Mouse (Mus musculus) MEL (cell line): ENCODE data around the gene Alkbh7. TPM values are rescaled to one million over a fixed set of nuclear protein-coding genes. Genes with fewer than 3 reads are reported as not detected.

Experiments used
- DNase-seq: peaks from one replicate; pipeline ENCODE4 v3.0.0; 2011; ENCODE audit warnings: low read depth, low spot score
- H3K27ac ChIP-seq: 2 replicates; pipeline ENCODE4 v1.5.1; 2012; ENCODE audit warnings: low read depth, mild to moderate bottlenecking, control low read depth, low read length, moderate library complexity; ENCODE audit not compliant: control insufficient read depth
- H3K27me3 ChIP-seq, 2 experiments: fragments of 150-350 bp in 1 of 2; sonication (generic) in 1 of 2; 2 replicates each; pipeline ENCODE4 v1.6.1; 2012; ENCODE audit warnings: low read length in 2 of 2, mild to moderate bottlenecking in 2 of 2, improper control_type of control experiment in 1 of 2, moderate library complexity in 1 of 2; ENCODE audit not compliant: insufficient read depth in 2 of 2, control insufficient read depth in 1 of 2
- H3K36me3 ChIP-seq, 2 experiments: 2 replicates each; pipeline ENCODE4 v1.6.1; 2012 to 2014; ENCODE audit warnings: low read length in 2 of 2, improper control_type of control experiment in 1 of 2, inconsistent platforms in 1 of 2, mild to moderate bottlenecking in 1 of 2; ENCODE audit not compliant: insufficient read depth in 2 of 2, control insufficient read depth in 1 of 2
- H3K4me1 ChIP-seq, 2 experiments: fragments of 150-350 bp in 1 of 2; sonication (generic) in 1 of 2; 2 replicates each; pipeline ENCODE4 v1.6.1; 2012; ENCODE audit warnings: low read length in 2 of 2, improper control_type of control experiment in 1 of 2, mild to moderate bottlenecking in 1 of 2; ENCODE audit not compliant: insufficient read depth in 2 of 2, control insufficient read depth in 1 of 2
- H3K4me3 ChIP-seq, 2 experiments: fragments of 150-350 bp in 1 of 2; sonication (generic) in 1 of 2; 2 replicates each; pipeline ENCODE4 v1.5.1; 2012; ENCODE audit warnings: low read depth in 2 of 2, low read length in 2 of 2, mild to moderate bottlenecking in 2 of 2, moderate library complexity in 2 of 2, control low read depth in 1 of 2, improper control_type of control experiment in 1 of 2; ENCODE audit not compliant: control insufficient read depth in 1 of 2, insufficient read depth in 1 of 2
- H3K79me2 ChIP-seq: 2 replicates; pipeline ENCODE4 v1.6.1; 2012; ENCODE audit warnings: mild to moderate bottlenecking, low read length, moderate library complexity; ENCODE audit not compliant: control insufficient read depth, poor library complexity, insufficient read depth
- H3K9ac ChIP-seq: 2 replicates; pipeline ENCODE4 v1.6.1; 2012; ENCODE audit warnings: low read depth, mild to moderate bottlenecking, control low read depth, low read length, moderate library complexity; ENCODE audit not compliant: control insufficient read depth, poor library complexity, severe bottlenecking
- H3K9me3 ChIP-seq: fragments of 150-350 bp; sonication (generic); replicated peaks from 2 replicates; pipeline ENCODE4 v1.6.1; 2012; ENCODE audit warnings: mild to moderate bottlenecking, low read length, improper control_type of control experiment, moderate library complexity; ENCODE audit not compliant: insufficient read depth
- CHD2 ChIP-seq: IDR thresholded peaks from 2 replicates; pipeline ENCODE4 v1.6.1; 2011; ENCODE audit warnings: low read length, improper control_type of control experiment
- CTCF ChIP-seq, 3 experiments: IDR thresholded peaks in 2 of 3; conservative IDR thresholded peaks in 1 of 3; 2 replicates each; pipeline ENCODE4 v1.5.1; 2011 to 2012; ENCODE audit warnings: low read length in 3 of 3, low read depth in 2 of 3, mild to moderate bottlenecking in 2 of 3, improper control_type of control experiment in 1 of 3, inconsistent platforms in 1 of 3, mixed read lengths in 1 of 3, moderate library complexity in 1 of 3; ENCODE audit not compliant: control insufficient read depth in 1 of 3, insufficient read depth in 1 of 3, poor library complexity in 1 of 3, severe bottlenecking in 1 of 3
- EP300 ChIP-seq, 2 experiments: IDR thresholded peaks; 2 replicates each; pipeline ENCODE4 v1.6.1; 2011; ENCODE audit warnings: improper control_type of control experiment in 2 of 2, low read length in 2 of 2, low read depth in 1 of 2, mild to moderate bottlenecking in 1 of 2
- GABPA ChIP-seq: IDR thresholded peaks from 2 replicates; pipeline ENCODE4 v1.6.1; 2012; ENCODE audit warnings: low read depth, mild to moderate bottlenecking, inconsistent platforms, low read length, improper control_type of control experiment, moderate library complexity
- JUND ChIP-seq: IDR thresholded peaks from 2 replicates; pipeline ENCODE4 v1.6.1; 2011; ENCODE audit warnings: low read depth, mild to moderate bottlenecking, improper control_type of control experiment, low read length
- KAT2A ChIP-seq: conservative IDR thresholded peaks from 2 replicates; pipeline ENCODE4 v1.6.1; 2012; ENCODE audit warnings: low read depth, low read length, improper control_type of control experiment, inconsistent platforms
- MAFK ChIP-seq: IDR thresholded peaks from 2 replicates; pipeline ENCODE4 v1.6.1; 2011; ENCODE audit warnings: low read depth, mild to moderate bottlenecking, low read length, improper control_type of control experiment, borderline replicate concordance
- MYC ChIP-seq: IDR thresholded peaks from 2 replicates; pipeline ENCODE4 v1.6.1; 2011; ENCODE audit warnings: low read depth, mild to moderate bottlenecking, low read length, improper control_type of control experiment, moderate library complexity
- POLR2A ChIP-seq, 2 experiments: IDR thresholded peaks; 2 replicates each; pipeline ENCODE4 v1.6.1; 2011 to 2012; ENCODE audit warnings: low read length in 2 of 2, mild to moderate bottlenecking in 2 of 2, control low read depth in 1 of 2, improper control_type of control experiment in 1 of 2, low read depth in 1 of 2, moderate library complexity in 1 of 2; ENCODE audit not compliant: control insufficient read depth in 1 of 2, insufficient read depth in 1 of 2, poor library complexity in 1 of 2
- SIN3A ChIP-seq: IDR thresholded peaks from 2 replicates; pipeline ENCODE4 v1.6.1; 2012; ENCODE audit warnings: low read length, improper control_type of control experiment, inconsistent platforms
- ZC3H11A ChIP-seq: IDR thresholded peaks from 2 replicates; pipeline ENCODE4 v1.6.1; 2012; ENCODE audit warnings: low read depth, mild to moderate bottlenecking, inconsistent platforms, low read length, improper control_type of control experiment
- ZKSCAN1 ChIP-seq: IDR thresholded peaks from 2 replicates; pipeline ENCODE4 v1.6.1; 2012; ENCODE audit warnings: low read depth, mild to moderate bottlenecking, inconsistent platforms, low read length, improper control_type of control experiment, moderate library complexity
- ZNF384 ChIP-seq: IDR thresholded peaks from 2 replicates; pipeline ENCODE4 v1.6.1; 2012; ENCODE audit warnings: low read depth, mild to moderate bottlenecking, inconsistent platforms, low read length, improper control_type of control experiment
- polyA plus RNA-seq, 2 experiments: library from polyadenylated mRNA; stranded (reverse) in 1 of 2; unstranded in 1 of 2; fragments of >175 nt in 1 of 2; fragments of >200 nt in 1 of 2; gene quantifications; 2 replicates each; pipeline versions ENCODE4 v1.2.1 to v1.2.4; 2012; ENCODE audit warnings: low replicate concordance in 2 of 2, low read depth in 1 of 2; ENCODE audit not compliant: insufficient read length in 2 of 2, insufficient read depth in 1 of 2, missing spikeins in 1 of 2
- total RNA-seq: library from RNA; depleted of rRNA; stranded (reverse); fragments of 300-350 nt; gene quantifications from 2 replicates; pipeline ENCODE4 v1.2.3, GENCODE M21; 2012

Alkbh7 gene
- total and polyA plus RNA-seq, 3 experiments: 18.9 to 26.4 TPM; not detected in 1

DNA sequence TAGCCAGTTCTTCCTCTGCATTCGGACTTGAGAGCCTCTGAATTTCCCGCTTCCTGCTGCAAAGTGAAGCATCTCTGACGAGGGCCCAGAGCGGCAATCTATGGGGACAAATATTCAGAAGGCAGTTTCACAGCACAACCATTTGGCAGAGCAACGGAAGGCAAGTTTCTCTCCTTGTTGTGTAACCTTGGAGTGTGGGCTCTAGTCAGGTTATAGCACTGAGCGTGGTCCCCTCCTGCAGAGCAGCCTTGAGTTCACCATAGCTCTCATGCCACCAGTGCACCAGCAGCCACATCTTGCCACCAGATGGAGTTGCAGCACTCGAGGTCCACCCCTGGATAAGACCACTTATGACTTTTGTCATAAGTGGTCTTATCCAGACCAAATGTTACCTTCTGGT, 8.7 kb upstream of the Alkbh7 start:
- TF ChIP-seq ZC3H11A (no peak), CTCF (IDR thresholded peaks at IDR 0.05 in 2 of 3, conservative IDR thresholded peaks at IDR 0.05 in 1 of 3; ENCODE audit: control insufficient read depth in 1 of 3, insufficient read depth in 1 of 3, low read depth in 2 of 3, low read length in 3 of 3, poor library complexity in 1 of 3, severe bottlenecking in 1 of 3) (peak; percentile 7 to 31 (median 30); a peak in 4 of 6 replicates)
- Histone ChIP-seq H3K4me1 (peaks cover 0 to 11% of the 10 kb centered on the region in 2 experiments; a peak in 2 of 4 replicates), H3K4me3 (no peak overlapping the region), H3K36me3 (peaks cover 0 to 8% of the 10 kb centered on the region in 2 experiments; a peak in 3 of 4 replicates), H3K79me2 (peaks cover 17% of the 10 kb centered on the region), H3K27ac (no peak overlapping the region), H3K9ac (no peak overlapping the region), H3K9me3 (no peaks in the 10 kb centered on the region), H3K27me3 (no peaks in the 10 kb centered on the region)
- DNase-seq: no peak

DNA sequence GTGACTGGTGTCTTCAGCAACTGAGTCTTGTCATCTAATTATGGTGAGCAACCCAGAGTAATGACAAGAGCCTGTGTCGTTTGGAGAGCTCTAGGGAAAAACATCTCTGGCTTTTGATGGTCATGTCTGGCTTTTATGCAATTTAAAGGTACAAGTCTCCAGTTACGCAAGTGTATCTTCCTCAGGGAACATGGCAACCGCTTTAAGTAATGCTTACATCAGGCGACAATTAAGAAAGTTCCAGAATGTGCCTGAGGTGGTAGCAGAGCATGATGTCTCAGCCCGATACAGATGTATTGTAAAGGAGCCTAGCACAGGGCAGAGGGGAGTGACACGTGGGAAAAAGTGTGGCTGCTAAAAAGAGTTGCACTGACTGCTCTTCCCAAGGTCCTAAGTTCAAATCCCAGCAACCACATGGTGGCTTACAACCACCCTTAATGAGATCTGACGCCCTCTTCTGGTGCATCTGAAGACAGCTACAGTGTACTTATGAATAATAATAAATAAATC, 8.2 kb upstream of the Alkbh7 start:
- no peak for TF ChIP-seq ZKSCAN1
- no peak for TF ChIP-seq MAFK
- no peak; the same call in 1 of the 2 replicates for TF ChIP-seq MYC
- TF ChIP-seq ZC3H11A: no peak
- TF ChIP-seq ZNF384: no peak
- TF ChIP-seq POLR2A (IDR thresholded peaks at IDR 0.05; ENCODE audit: control insufficient read depth in 1 of 2, insufficient read depth in 1 of 2, low read depth in 1 of 2, low read length in 2 of 2, poor library complexity in 1 of 2): no peak
- no peak; a peak in 1 of 6 replicates for TF ChIP-seq CTCF (IDR thresholded peaks at IDR 0.05 in 2 of 3, conservative IDR thresholded peaks at IDR 0.05 in 1 of 3; ENCODE audit: control insufficient read depth in 1 of 3, insufficient read depth in 1 of 3, low read depth in 2 of 3, low read length in 3 of 3, poor library complexity in 1 of 3, severe bottlenecking in 1 of 3)
- TF ChIP-seq EP300 (IDR thresholded peaks at IDR 0.05; ENCODE audit: low read depth in 1 of 2, low read length in 2 of 2): no peak
- TF ChIP-seq GABPA: no peak
- no peak for TF ChIP-seq JUND
- no peak for TF ChIP-seq KAT2A
- TF ChIP-seq CHD2: no peak
- TF ChIP-seq SIN3A: no peak
- TF ChIP-seq, all 39 proteins: peak for 0
- DNase-seq: peak; percentile 34

More for the DNA sequence above, 8.2 kb upstream of the Alkbh7 start:
- peaks cover 0 to 11% of the 10 kb centered on the region in 2 experiments; a peak in 2 of 4 replicates for H3K4me1 ChIP-seq
- peaks cover 17% of the 10 kb centered on the region for H3K79me2 ChIP-seq
- H3K36me3 ChIP-seq: peaks cover 0 to 8% of the 10 kb centered on the region in 2 experiments; a peak in 3 of 4 replicates
- no peak overlapping the region for H3K9ac ChIP-seq
- no peaks in the 10 kb centered on the region for H3K27me3 ChIP-seq
- H3K4me3 ChIP-seq: peak overlapping the region in 1 of 2 experiments; percentile 72; a peak in 2 of 4 replicates
- no peaks in the 10 kb centered on the region for H3K9me3 ChIP-seq
- H3K27ac ChIP-seq: no peak overlapping the region
